Mouse (Mus musculus) MN1 (cell line): ENCODE data around the gene Phospho1.

Experiments
- DNase-seq: peaks from one replicate; pipeline ENCODE4 v3.0.0-alpha.2; 2016; ENCODE audit warnings: low spot score

Phospho1 gene

DNA sequence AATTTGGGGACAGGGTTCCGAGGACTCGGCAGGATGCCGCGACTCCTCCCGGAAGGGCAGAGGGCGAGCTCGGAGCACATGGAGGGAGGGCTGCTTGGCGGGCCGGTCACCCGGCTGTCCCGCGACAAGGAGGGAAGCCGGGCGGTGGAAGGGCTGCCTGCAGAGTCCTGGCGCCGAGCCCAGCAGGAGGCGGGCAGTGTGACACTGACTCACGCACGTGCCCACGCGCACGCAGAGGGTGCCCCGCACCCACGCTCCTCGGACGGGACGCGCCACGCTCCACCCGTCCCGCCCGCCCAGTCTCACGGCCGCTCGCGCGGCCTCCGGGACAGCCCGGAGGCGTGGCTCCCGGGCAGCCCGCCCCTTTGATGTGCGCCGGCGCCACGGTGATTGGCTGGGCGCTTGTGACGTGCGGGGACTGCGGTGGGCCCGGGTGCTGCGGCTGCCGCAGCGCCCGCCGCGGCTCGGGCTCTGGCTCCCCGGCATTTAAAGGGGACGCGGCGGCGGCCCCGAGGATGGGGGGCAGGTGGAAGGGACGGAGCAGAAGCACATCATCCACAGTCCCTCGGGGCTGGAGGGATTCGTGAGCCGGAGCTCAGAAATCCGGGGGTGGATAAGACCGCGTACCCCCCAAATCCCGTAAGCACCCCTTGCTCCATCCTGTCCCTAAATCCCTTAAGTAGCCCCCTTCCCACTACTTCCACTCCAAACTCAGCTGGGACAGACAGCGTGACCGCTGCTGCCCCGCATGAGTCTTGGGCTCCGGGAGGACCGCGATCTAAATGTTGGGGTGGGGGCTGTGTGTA, at the start of gene Phospho1:
Gene Phospho1 (plus strand): TSS at position 429 of the 806 bp plus-strand sequence.
- DNase-seq: peak; percentile 94

- peak; percentile 79 for DNase-seq
These were observed 46.7 kb upstream of the Phospho1 start for GRCm38 (mm10) chr11:95777323-95778297.

GRCm38 (mm10) chr11:95778831-95779251, 45.5 kb upstream of the Phospho1 start:
- no peak for DNase-seq

DNA sequence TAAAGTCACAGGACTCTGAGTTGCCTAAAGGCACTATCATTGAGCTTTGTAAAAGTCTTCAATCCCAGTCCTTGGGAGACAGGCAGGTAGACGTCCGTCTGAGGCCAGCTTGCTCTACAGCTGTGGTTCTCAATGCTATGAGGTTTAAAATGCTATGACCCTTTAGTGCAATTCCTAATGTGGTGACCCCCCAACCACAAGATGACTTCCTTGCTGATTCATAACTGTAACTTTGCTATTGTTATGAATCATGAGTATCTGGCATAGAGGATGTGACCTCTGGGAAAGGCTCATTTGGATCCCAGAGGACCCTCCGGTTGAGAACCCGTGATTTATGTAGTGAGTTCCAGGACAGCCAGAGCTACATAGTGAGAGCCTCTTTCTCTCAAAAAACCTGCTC, 44.9 kb upstream of the Phospho1 start:
- DNase-seq: no peak

DNA sequence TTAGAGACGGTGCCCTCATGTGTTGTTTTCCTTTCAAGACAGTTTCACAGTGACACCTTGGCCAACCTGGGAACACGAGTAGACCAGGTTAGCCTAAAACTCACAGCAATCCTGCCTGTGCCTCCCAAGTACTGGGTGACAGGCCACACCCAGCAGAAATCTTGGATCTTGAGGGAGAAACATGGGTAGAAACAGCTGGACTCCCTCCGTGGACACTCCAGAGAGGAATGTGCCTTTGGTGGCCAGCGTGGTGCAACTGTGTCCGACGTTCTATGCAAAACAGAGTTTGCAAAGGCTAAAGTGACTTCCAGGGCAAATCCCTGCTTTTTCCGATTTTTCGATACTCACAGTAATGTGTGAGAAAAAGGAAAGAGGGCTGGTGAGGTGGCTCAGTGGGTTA, 43.8 kb upstream of the Phospho1 start:
- no peak for DNase-seq

- DNase-seq: no peak
These were observed 42.7 kb upstream of the Phospho1 start for GRCm38 (mm10) chr11:95781557-95781956.

DNA sequence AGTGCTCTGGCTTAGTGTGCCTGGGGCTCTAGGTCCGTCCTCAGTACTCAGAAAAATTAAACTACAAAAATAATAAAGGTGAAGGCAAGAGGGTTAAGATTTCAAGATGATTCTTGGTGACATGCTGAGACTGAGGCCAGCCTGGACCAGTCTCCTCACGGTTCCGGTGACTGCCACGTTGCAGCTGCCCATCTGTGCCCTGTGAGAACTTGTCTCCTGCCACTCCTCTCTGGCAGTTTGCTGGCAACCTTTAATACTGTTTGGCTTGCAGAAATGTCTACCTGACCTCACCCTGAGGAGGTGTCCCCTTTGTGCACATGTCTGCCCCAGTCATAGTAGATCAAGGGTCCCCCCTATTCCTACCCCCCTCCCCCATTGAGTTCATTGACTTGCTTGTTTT, 40.8 kb upstream of the Phospho1 start:
- DNase-seq: no peak

DNA sequence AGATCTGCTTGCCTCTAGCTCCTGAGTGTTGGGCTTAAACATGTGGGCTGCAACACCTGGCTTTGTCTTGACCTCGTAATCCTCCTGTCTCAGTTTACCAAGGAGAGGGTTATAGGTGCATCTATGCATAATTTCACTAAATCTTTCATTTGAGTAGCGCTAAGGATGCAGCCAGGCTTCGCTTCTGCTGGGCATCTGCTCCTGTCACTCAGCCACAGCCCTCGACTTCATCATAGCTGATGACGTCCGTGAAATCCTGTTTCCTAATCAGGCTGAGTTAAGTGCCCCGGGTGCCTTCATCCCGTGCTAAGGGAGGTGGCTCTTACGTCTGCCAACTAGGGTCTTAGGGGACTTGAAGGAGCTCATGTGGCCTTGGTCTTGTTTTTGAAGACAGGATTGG, 40.3 kb upstream of the Phospho1 start:
- DNase-seq: no peak

- DNase-seq: no peak
These were observed 38.6 kb upstream of the Phospho1 start for GRCm38 (mm10) chr11:95785675-95786074.

DNA sequence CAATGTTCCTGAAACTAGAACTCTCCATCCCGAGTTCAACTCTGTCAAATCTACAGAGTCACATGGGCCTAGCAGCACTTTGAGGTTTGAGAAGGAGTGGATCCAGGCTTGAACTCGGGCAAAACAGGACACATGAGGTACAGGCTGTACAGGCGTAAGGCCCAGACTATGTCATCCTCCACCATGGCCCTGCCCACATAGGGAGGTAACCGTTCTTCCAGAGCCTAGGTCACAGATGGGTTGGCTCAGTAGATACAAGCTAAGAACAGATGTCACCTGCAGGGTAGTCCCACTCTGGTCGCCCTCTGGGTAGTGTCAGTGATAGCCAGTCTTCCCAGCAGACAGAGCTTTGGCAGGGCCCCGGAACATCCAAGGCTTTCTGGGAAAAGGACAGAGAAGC, 37.8 kb upstream of the Phospho1 start:
- DNase-seq: no peak

- no peak for DNase-seq
These were observed 34.8 kb upstream of the Phospho1 start for GRCm38 (mm10) chr11:95789451-95789891.

DNA sequence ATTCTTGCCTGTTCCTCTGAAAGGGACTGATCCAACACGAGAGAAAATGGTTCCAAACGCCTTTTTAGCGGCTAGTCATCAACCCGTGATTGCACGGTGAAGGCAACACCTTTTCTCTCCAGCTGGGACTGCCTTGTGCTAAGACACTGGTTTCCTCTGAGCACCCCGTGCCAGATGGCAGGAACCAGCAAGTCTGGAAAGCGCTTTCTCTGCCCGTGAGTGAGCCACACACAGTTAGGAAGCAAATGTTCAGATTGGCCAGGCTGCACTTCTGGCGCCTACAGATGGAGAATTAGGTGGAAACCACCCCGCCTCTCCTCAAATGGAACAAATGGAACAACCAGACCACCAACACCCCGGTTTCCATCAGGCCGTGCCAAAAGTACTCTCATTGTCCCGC, 32.5 kb upstream of the Phospho1 start:
- no peak for DNase-seq

DNA sequence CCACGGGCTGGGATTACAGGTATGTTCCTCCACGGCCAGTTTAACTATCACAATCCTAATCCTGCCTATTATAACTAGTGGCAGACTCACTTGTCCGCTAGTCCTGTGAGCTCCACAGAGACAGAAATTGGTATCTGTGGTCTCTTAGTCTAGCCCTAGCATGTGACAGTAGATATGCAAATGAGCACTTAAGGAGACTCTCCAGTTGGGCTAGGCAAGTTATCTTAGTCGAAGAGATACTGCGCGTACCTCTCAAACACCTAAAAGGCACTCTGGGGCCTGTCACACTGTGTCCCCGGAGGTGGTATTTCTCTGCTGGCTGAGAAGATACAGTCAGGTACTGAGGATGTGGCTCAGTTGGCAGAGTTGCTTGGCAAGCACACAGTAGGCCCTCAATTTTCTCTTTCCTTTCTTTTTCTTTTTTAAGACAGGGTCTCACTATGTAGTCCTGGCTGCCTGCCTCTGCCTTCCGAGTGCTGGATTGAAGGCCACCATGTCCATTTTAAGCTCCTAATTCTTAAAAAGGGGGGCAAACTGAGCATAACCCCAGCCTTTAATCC, 31.3 kb upstream of the Phospho1 start:
- DNase-seq: no peak

- DNase-seq: no peak
These were observed 30.1 kb upstream of the Phospho1 start for GRCm38 (mm10) chr11:95794201-95794600.

GRCm38 (mm10) chr11:95795582-95795981, 28.7 kb upstream of the Phospho1 start:
- DNase-seq: no peak

- DNase-seq: no peak
These were observed 19.3 kb upstream of the Phospho1 start for GRCm38 (mm10) chr11:95805010-95805409.

DNA sequence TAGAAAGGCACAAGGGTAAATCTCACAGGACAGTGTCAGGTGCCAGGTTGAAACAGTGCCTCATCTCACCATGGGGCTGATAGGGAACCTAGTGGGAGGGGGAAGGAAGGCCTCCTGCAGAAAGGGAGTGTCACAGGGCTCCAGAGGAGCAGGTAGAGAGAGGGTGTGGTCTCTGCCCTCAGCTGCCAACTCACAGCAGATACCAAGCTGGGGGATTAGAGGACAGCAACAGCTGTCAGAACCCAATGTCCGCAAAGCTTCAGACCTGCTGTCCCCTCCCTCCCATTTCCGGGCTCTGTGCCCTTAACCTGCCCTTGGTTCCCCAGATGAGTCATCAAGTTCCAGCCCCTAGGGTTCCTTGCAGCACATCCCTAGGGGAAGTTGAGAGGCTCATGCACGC, 18.8 kb upstream of the Phospho1 start:
- peak; percentile 50 for DNase-seq

GRCm38 (mm10) chr11:95807884-95808283, 16.4 kb upstream of the Phospho1 start:
- no peak for DNase-seq

DNA sequence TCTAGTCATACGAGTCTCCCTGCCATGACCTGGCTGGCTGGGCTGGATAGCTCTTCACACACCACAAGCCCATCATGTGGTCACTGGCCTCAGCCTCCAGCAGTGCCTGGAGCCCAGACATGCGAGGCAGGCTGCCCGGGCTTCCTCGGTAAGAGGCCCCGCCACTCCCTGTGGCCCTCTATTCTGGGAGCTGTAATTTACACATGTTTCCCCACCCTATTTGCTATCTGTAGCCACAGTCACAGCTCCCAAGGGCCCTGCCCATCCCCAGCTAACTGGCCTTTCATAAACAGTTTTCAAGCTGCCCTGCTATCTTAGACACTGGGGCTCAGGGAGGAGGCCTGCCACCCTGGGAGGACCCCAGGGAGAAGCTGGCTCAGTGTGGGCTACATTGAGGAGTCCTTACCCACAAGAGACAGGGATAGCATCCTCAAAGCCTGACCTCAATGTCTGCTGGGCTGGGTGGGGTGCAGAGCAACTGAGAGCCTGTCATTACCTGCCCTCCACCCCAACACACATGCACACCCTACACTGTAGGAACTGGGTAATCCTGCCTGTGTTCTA, 15.8 kb upstream of the Phospho1 start:
- DNase-seq: no peak

DNA sequence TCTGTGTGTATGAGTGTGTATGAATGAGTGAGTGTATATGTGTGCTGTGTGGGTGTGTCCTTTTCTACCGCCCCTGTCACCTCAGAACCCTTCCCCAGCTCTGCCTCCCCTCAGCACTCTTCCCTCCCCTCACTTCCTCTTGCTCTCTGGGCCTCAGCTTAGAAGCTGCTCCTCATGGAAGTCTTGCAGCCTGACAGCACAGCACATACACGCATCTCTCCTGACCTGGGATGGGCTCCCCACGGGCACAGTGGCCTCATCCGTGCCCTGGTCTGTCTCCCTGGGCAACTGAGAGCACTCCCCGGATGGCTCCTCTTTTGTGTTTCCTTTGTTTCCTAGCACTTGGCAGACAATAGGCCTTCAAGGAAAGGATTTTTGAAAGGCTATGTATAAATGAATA, 14.7 kb upstream of the Phospho1 start:
- no peak for DNase-seq

DNA sequence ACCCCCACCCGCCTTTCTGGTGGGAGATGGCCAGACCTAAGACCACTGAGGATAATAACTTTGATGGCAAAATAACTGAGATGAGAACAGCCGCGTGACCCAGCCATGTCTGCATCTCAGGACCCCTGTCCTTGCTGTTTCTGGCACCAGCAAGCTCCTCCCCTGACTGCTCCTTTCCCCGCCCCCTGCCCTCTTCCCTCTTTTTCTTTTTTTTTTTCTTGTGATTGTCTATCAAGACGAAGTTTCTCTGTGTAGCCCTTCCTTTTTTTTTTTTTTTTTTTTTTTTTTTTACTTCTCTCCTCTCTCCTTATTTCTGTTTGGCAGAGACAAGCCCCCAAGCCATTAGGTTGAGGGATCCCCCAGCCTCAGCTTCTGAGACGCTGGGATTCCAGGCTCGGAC, 13.5 kb upstream of the Phospho1 start:
- no peak for DNase-seq

GRCm38 (mm10) chr11:95811741-95812140, 12.6 kb upstream of the Phospho1 start:
- no peak for DNase-seq
